Mouse (Mus musculus): ENCODE measurements at regions not wholly inside any gene's neighbourhood (a gene's known extent, or its start where the extent isn't known, plus 50 kb on each side); places are given as distances from the start of the nearest gene placed in this dataset.

DNA sequence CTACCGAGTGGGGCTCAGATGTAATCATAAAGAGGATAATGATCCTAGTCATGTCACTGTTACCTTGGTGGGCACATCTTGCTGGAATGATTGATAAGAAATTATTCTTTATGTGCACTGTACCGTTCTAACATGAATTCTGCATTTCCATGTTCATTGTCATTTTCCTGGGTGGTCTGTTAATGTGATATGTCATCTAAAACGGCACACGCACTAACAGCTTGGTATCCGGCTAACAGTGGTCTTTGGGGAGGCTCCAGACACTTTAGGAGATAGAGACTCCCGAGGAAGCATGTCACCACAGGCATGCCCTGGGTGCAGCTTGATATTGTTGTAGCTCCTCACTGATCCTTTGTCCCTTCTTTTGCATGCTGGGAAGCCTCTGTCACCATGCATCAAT, 1096.1 kb downstream of the Car8 start:
- TF ChIP-seq EP300 (IDR thresholded peaks at IDR 0.05; ENCODE audit: low read depth) (no peak), CTCF (IDR thresholded peaks at IDR 0.05; ENCODE audit: low read depth) (no peak)

Data from heart, postnatal 0 days (tissue).